Mouse (Mus musculus) erythroblast, embryonic 14.5 days (primary cell): Measurements from ENCODE around the gene Cdc16.

ENCODE experiments used
- GATA1 ChIP-seq: IDR thresholded peaks from 2 replicates; pipeline ENCODE4 v1.6.1; 2012; ENCODE audit warnings: low read length, inconsistent platforms, mixed read lengths
- TAL1 ChIP-seq: IDR thresholded peaks from 3 replicates; pipeline ENCODE4 v1.6.1; 2012; ENCODE audit warnings: low read length, inconsistent platforms, mixed read lengths

- TF ChIP-seq GATA1 (no peak), TAL1 (no peak)
These were observed 17.1 kb upstream of the Cdc16 start for GRCm38 (mm10) chr8:13740323-13740770.
